Mouse (Mus musculus): Measurements from ENCODE around the gene Mmaa. TPM values are rescaled to one million over a fixed set of nuclear protein-coding genes. Genes with fewer than 3 reads are reported as not detected.

Mmaa gene
- polyA plus RNA-seq, 1 experiment from 2014 or later, result 17.9 TPM

DNA sequence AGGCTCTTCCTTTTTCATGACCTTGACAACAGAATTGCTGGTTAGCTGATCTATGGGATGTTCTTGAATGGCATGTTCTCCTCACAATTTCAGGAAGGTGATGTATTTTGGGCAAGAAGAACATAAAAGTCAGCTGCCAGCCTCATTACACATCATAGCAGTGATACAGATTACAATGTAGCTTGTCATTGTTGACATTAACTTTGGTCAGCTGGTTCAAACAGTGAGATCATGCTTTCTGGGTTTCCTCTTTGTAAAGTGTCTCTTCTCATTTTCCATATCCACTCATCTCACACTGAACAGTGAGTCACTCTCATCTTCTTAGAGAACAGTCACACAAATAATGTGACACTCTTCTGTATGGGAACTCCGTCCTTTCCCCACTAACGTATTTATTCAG lies 51.3 kb downstream of the Mmaa start:
- Histone ChIP-seq H3K36me3 (ENCODE audit: control insufficient read depth, insufficient read depth, low read length) (no peaks in the 10 kb centered on the region), H3K27ac (replicated peaks; ENCODE audit: low read depth, low read length) (no peak overlapping the region), H3K9me3 (ENCODE audit: control insufficient read depth, low read length) (no peaks in the 10 kb centered on the region), H3K4me2 (ENCODE audit: low read length) (no peak overlapping the region), H3K4me3 (replicated peaks; ENCODE audit: low read depth, low read length) (no peak overlapping the region), H3K9ac (replicated peaks; ENCODE audit: low read length) (no peak overlapping the region), H3K4me1 (ENCODE audit: control insufficient read depth, insufficient read depth, low read length) (no peaks in the 10 kb centered on the region), H3K27me3 (ENCODE audit: control insufficient read depth, insufficient read depth, low read length) (no peaks in the 10 kb centered on the region)
- WGBS, result 95% methylated on average over 2 of the region's 2 CpGs
- no peak for DNase-seq
- ATAC-seq (ENCODE audit: low FRiP score, low TSS enrichment), result no peak

DNA sequence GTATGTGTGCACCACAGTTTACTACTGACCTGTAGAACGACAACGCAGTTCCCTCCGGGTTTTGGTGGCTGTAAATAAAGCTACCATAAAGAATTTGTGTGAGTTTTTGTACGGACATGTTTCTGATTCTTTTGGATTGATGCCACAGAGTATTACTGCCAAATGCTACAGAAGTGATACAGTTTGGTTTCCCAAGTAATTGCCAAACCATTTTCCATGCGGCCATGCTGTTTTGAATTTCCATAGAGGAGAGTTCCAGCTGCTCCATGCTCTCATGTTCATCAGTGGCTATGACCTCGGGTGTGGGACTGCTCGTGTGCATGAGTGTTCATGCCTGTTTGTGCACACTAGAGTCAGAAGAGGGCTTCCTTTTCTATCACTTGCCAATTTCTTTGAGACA lies 54.7 kb downstream of the Mmaa start:
- H3K9me3 ChIP-seq (ENCODE audit: control insufficient read depth, low read length), result no peaks in the 10 kb centered on the region
- no peaks in the 10 kb centered on the region for H3K27me3 ChIP-seq (ENCODE audit: control insufficient read depth, insufficient read depth, low read length)
- H3K4me2 ChIP-seq (ENCODE audit: low read length), result no peak overlapping the region
- 86% methylated on average over 7 of the region's 7 CpGs for WGBS
- H3K4me1 ChIP-seq (ENCODE audit: control insufficient read depth, insufficient read depth, low read length), result no peaks in the 10 kb centered on the region
- ATAC-seq (ENCODE audit: low FRiP score, low TSS enrichment) (no peak), DNase-seq (no peak)
- no peak overlapping the region for H3K27ac ChIP-seq (replicated peaks; ENCODE audit: low read depth, low read length)
- H3K36me3 ChIP-seq (ENCODE audit: control insufficient read depth, insufficient read depth, low read length), result no peaks in the 10 kb centered on the region
- H3K4me3 ChIP-seq (replicated peaks; ENCODE audit: low read depth, low read length), result no peak overlapping the region
- no peak overlapping the region for H3K9ac ChIP-seq (replicated peaks; ENCODE audit: low read length)

DNA sequence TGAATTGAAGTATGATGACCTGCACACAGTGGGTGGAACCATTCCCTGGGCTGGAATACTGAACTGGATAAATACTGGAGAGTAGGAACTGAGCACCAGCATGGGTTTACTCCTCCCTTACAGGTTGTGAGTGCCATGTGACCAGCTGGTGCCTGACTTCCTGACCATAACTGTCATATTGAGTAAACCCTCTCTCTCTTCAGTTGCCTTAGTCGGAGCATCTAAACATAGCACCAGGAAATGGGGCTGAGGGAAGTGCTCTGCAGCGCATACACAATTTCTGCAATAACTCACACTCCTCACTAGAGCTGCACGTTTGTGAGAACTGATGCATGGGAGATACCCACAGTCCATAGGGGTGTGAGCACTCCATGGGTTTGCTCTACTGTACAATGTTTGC lies 55.4 kb downstream of the Mmaa start:
- Histone ChIP-seq H3K4me2 (ENCODE audit: low read length) (no peak overlapping the region), H3K4me3 (replicated peaks; ENCODE audit: low read depth, low read length) (no peak overlapping the region), H3K9ac (replicated peaks; ENCODE audit: low read length) (no peak overlapping the region), H3K9me3 (ENCODE audit: control insufficient read depth, low read length) (no peaks in the 10 kb centered on the region), H3K4me1 (ENCODE audit: control insufficient read depth, insufficient read depth, low read length) (no peaks in the 10 kb centered on the region), H3K36me3 (ENCODE audit: control insufficient read depth, insufficient read depth, low read length) (no peaks in the 10 kb centered on the region), H3K27ac (replicated peaks; ENCODE audit: low read depth, low read length) (no peak overlapping the region), H3K27me3 (ENCODE audit: control insufficient read depth, insufficient read depth, low read length) (no peaks in the 10 kb centered on the region)
- WGBS, result 90% methylated on average over 3 of the region's 3 CpGs
- DNase-seq (no peak), ATAC-seq (ENCODE audit: low FRiP score, low TSS enrichment) (no peak)

DNA sequence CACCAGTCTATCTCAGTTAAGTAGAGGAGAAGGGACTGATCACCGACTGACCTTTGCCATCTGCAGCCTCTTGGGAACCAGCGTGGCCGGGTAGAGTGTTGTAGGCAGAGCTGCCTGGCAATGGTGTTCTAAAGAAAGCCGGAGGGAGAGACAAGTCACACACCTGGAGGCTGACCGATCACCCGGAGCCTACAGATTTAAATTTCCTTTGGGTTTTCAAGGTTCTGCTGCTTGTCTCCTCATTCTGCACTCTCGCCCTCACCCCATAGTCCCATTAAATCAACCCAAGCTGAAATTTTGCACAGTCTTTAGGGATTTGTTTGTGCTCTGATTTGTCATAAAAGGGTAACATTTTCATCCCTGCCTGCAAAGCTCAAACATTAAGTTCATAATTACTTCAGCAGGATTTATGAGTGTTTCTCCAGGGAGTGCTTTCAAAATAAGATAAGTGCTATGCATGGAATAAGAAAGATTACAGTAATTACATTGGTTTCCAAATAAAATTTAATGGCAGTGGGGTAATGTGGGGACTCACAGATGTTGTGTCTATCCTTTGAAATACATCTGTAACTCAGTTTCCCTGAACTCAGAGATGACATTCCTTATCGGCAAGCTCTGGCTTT lies 65.4 kb downstream of the Mmaa start:
- Histone ChIP-seq H3K4me3 (replicated peaks; ENCODE audit: low read depth, low read length) (no peak overlapping the region), H3K36me3 (ENCODE audit: control insufficient read depth, insufficient read depth, low read length) (no peaks in the 10 kb centered on the region), H3K4me1 (ENCODE audit: control insufficient read depth, insufficient read depth, low read length) (no peaks in the 10 kb centered on the region), H3K27me3 (ENCODE audit: control insufficient read depth, insufficient read depth, low read length) (no peaks in the 10 kb centered on the region), H3K4me2 (ENCODE audit: low read length) (no peak overlapping the region), H3K27ac (replicated peaks; ENCODE audit: low read depth, low read length) (no peak overlapping the region), H3K9ac (replicated peaks; ENCODE audit: low read length) (no peak overlapping the region), H3K9me3 (ENCODE audit: control insufficient read depth, low read length) (peaks cover 4% of the 10 kb centered on the region; the same call in 1 of the 2 replicates)
- 89% methylated on average over 8 of the region's 8 CpGs for WGBS
- ATAC-seq (ENCODE audit: low FRiP score, low TSS enrichment), result no peak
- no peak for DNase-seq

DNA sequence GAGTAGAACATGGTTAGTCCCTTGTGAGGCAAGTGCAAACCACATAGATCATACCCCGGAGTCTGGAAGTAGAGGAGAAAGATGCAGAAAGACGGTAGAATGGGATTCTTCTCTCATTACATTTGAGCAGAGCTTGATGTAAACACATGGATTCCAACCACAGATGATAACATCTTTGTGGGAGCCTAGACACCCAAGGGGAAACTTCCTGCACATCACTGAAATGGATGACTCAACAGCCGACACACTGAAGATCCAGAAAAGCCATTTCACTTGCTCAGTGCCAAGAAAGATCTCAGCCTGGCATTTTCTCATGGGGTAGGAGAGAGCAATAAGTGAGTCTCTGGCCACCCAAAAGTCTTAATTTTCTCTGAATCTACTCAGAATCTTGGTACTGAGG lies 66.8 kb downstream of the Mmaa start:
- Histone ChIP-seq H3K9ac (replicated peaks; ENCODE audit: low read length) (no peak overlapping the region), H3K27me3 (ENCODE audit: control insufficient read depth, insufficient read depth, low read length) (no peaks in the 10 kb centered on the region), H3K4me3 (replicated peaks; ENCODE audit: low read depth, low read length) (no peak overlapping the region), H3K27ac (replicated peaks; ENCODE audit: low read depth, low read length) (no peak overlapping the region), H3K9me3 (ENCODE audit: control insufficient read depth, low read length) (peaks cover 7% of the 10 kb centered on the region; the same call in 1 of the 2 replicates), H3K4me2 (ENCODE audit: low read length) (no peak overlapping the region), H3K4me1 (ENCODE audit: control insufficient read depth, insufficient read depth, low read length) (no peaks in the 10 kb centered on the region), H3K36me3 (ENCODE audit: control insufficient read depth, insufficient read depth, low read length) (no peaks in the 10 kb centered on the region)
- ATAC-seq (ENCODE audit: low FRiP score, low TSS enrichment) (no peak), DNase-seq (no peak)
- 94% methylated on average over 3 of the region's 3 CpGs for whole genome bisulfite sequencing

DNA sequence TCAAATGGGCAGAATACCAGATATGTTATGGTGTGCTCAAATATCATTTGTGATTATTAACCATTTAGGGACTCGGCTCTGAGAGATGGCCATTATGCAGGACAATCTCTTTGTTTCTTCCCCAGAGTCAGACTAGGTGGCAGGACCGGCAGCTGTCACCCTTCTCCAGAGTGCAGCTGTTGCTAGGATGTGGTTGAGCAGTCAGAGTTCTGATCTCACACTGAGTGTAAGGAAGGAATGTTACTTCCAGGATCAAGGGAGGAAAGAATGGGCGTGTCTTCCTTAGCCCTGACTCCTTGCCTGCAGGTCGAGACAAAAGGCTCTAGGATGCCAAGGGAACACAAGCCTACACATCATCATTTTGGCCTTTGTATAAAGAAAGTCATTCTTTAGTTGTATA lies 67.5 kb downstream of the Mmaa start:
- H3K9ac ChIP-seq (replicated peaks; ENCODE audit: low read length), result no peak overlapping the region
- H3K4me1 ChIP-seq (ENCODE audit: control insufficient read depth, insufficient read depth, low read length), result no peaks in the 10 kb centered on the region
- no peaks in the 10 kb centered on the region for H3K27me3 ChIP-seq (ENCODE audit: control insufficient read depth, insufficient read depth, low read length)
- ATAC-seq (ENCODE audit: low FRiP score, low TSS enrichment) (no peak), DNase-seq (no peak)
- H3K4me2 ChIP-seq (ENCODE audit: low read length), result no peak overlapping the region
- H3K9me3 ChIP-seq (ENCODE audit: control insufficient read depth, low read length), result peaks cover 7% of the 10 kb centered on the region; the same call in 1 of the 2 replicates
- no peak overlapping the region for H3K27ac ChIP-seq (replicated peaks; ENCODE audit: low read depth, low read length)
- H3K4me3 ChIP-seq (replicated peaks; ENCODE audit: low read depth, low read length), result no peak overlapping the region
- WGBS, result 79% methylated on average over 4 of the region's 4 CpGs
- H3K36me3 ChIP-seq (ENCODE audit: control insufficient read depth, insufficient read depth, low read length), result no peaks in the 10 kb centered on the region

DNA sequence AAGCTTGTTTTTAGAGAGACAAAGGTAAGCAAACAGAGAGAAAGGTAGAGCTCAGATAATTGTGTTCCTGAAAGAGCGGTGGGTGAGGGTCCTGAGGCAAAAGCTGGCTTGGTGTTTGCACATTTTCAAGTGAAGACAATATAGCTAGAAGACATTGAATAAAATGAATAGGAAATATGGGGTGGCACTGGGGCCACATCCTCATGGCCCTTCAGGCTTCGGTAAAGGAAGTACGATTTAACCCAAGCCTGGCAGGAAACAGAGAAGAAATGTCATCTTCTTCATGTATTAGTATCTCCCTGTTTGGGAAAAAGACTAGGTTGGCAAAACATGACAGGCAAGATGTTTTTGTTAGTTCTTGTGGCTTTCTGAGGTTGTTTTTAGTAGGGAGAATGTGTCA lies 68.7 kb downstream of the Mmaa start:
- H3K9me3 ChIP-seq (ENCODE audit: control insufficient read depth, low read length), result peaks cover 7% of the 10 kb centered on the region; the same call in 1 of the 2 replicates
- no peak overlapping the region for H3K4me2 ChIP-seq (ENCODE audit: low read length)
- H3K4me1 ChIP-seq (ENCODE audit: control insufficient read depth, insufficient read depth, low read length), result no peaks in the 10 kb centered on the region
- no peak overlapping the region for H3K9ac ChIP-seq (replicated peaks; ENCODE audit: low read length)
- WGBS, result 95% methylated on average over 3 of the region's 3 CpGs
- DNase-seq (no peak), ATAC-seq (ENCODE audit: low FRiP score, low TSS enrichment) (no peak)
- H3K27ac ChIP-seq (replicated peaks; ENCODE audit: low read depth, low read length), result no peak overlapping the region
- H3K4me3 ChIP-seq (replicated peaks; ENCODE audit: low read depth, low read length), result no peak overlapping the region
- H3K36me3 ChIP-seq (ENCODE audit: control insufficient read depth, insufficient read depth, low read length), result no peaks in the 10 kb centered on the region
- no peaks in the 10 kb centered on the region for H3K27me3 ChIP-seq (ENCODE audit: control insufficient read depth, insufficient read depth, low read length)

DNA sequence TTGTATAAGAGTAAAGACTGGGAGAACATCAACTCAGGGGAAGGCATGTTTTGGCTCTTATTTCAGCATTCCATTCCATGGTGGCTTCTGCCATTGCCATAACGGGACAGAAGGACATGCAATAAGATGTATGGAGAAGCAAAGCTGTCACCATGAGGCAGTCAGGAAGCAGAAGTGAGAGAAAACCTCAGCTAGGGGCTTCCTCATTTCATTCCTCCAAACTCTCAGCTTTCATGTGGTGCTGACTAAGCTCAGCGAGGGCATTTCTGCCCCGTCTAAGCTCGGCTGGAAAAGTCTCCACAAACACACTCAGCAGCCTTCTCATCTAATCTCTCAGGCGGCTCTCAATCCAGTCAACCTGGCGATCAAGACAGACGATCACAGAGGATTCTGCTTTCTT lies 69.2 kb downstream of the Mmaa start:
- no peak overlapping the region for H3K9ac ChIP-seq (replicated peaks; ENCODE audit: low read length)
- H3K27ac ChIP-seq (replicated peaks; ENCODE audit: low read depth, low read length), result no peak overlapping the region
- no peaks in the 10 kb centered on the region for H3K27me3 ChIP-seq (ENCODE audit: control insufficient read depth, insufficient read depth, low read length)
- no peak overlapping the region for H3K4me3 ChIP-seq (replicated peaks; ENCODE audit: low read depth, low read length)
- ATAC-seq (ENCODE audit: low FRiP score, low TSS enrichment) (no peak), DNase-seq (no peak)
- H3K4me1 ChIP-seq (ENCODE audit: control insufficient read depth, insufficient read depth, low read length), result no peaks in the 10 kb centered on the region
- H3K36me3 ChIP-seq (ENCODE audit: control insufficient read depth, insufficient read depth, low read length), result no peaks in the 10 kb centered on the region
- H3K4me2 ChIP-seq (ENCODE audit: low read length), result no peak overlapping the region
- WGBS, result 91% methylated on average over 7 of the region's 7 CpGs
- peaks cover 7% of the 10 kb centered on the region; the same call in 1 of the 2 replicates for H3K9me3 ChIP-seq (ENCODE audit: control insufficient read depth, low read length)

DNA sequence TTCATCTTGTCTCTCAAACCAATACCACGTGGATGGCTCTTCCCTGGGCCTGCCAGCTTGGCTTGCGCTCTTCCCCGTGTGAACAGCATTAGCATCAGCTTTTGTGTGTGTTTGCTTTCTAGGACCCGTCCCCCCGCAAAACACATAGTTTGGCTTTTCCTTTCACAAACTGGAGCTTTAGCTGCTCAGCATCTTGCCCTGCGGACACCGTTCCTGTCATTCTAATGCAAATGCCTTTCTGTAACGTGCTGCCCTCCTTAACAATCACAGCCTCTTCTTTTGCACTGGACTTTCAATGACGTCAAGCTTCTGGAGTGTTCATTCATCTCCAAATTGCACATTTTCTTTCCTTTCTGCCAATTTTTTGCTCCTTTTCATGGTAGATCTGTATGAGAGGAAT lies 70.4 kb downstream of the Mmaa start:
- Histone ChIP-seq H3K36me3 (ENCODE audit: control insufficient read depth, insufficient read depth, low read length) (no peaks in the 10 kb centered on the region), H3K9me3 (ENCODE audit: control insufficient read depth, low read length) (peaks cover 7% of the 10 kb centered on the region; the same call in 1 of the 2 replicates), H3K4me3 (replicated peaks; ENCODE audit: low read depth, low read length) (no peak overlapping the region), H3K27me3 (ENCODE audit: control insufficient read depth, insufficient read depth, low read length) (no peaks in the 10 kb centered on the region), H3K4me2 (ENCODE audit: low read length) (no peak overlapping the region), H3K27ac (replicated peaks; ENCODE audit: low read depth, low read length) (no peak overlapping the region), H3K4me1 (ENCODE audit: control insufficient read depth, insufficient read depth, low read length) (no peaks in the 10 kb centered on the region), H3K9ac (replicated peaks; ENCODE audit: low read length) (no peak overlapping the region)
- no peak for ATAC-seq (ENCODE audit: low FRiP score, low TSS enrichment)
- no peak for DNase-seq
- 23% methylated on average over 9 of the region's 9 CpGs for WGBS
